Mouse (Mus musculus) stomach, embryonic 15.5 days (tissue): ENCODE data around the gene Ankrd35. TPM values are rescaled to one million over a fixed set of nuclear protein-coding genes. Genes with fewer than 3 reads are reported as not detected.

Experiments
- ATAC-seq: fragments of 200-750 bp; cut with Nextera tagmentation; 2 replicates; pipeline ENCODE4 v1.8.0; 2017; ENCODE audit warnings: low read depth, moderate number of reproducible peaks, moderate TSS enrichment; ENCODE audit not compliant: insufficient read depth, low FRiP score
- H3K27ac ChIP-seq: fragments of 300-500 bp; sonication (generic); 2 replicates; pipeline ENCODE4 v1.5.1; 2015; ENCODE audit warnings: mild to moderate bottlenecking, inconsistent platforms
- H3K27me3 ChIP-seq: fragments of 300-500 bp; sonication (generic); replicated peaks from 2 replicates; pipeline ENCODE4 v1.6.1; 2015; ENCODE audit warnings: inconsistent platforms
- H3K36me3 ChIP-seq: fragments of 300-500 bp; sonication (generic); 2 replicates; pipeline ENCODE4 v1.6.1; 2015; ENCODE audit warnings: inconsistent platforms
- H3K4me1 ChIP-seq: fragments of 300-500 bp; sonication (generic); 2 replicates; pipeline ENCODE4 v1.6.1; 2015; ENCODE audit warnings: inconsistent platforms
- H3K4me2 ChIP-seq: fragments of 300-500 bp; sonication (generic); 2 replicates; pipeline ENCODE4 v1.6.1; 2015; ENCODE audit warnings: mild to moderate bottlenecking, inconsistent platforms
- H3K4me3 ChIP-seq: fragments of 300-500 bp; sonication (generic); replicated peaks from 2 replicates; pipeline ENCODE4 v1.5.1; 2015; ENCODE audit warnings: inconsistent platforms
- H3K9ac ChIP-seq: fragments of 300-500 bp; sonication (generic); 2 replicates; pipeline ENCODE4 v1.6.1; 2015; ENCODE audit warnings: inconsistent platforms
- H3K9me3 ChIP-seq: fragments of 300-500 bp; sonication (generic); 2 replicates; pipeline ENCODE4 v1.6.1; 2016; ENCODE audit warnings: inconsistent platforms
- WGBS: fragments of 180-500 bp; shearing (Covaris S2); methylation state at CpG from one replicate; pipeline ENCODE4 v1.1.7; 2015; 5-methylcytosine and 5-hydroxymethylcytosine counted together
- polyA plus RNA-seq: library from polyadenylated mRNA; unstranded; fragments of >200 nt; fragmentation: Nextera tagmentation; extraction: Ambion mirVana; gene quantifications from 2 replicates; pipeline ENCODE4 v1.2.1, GENCODE M21; 2015

The Ankrd35 gene
- polyA plus RNA-seq, result 2.8 and 3.8 TPM in 2 replicates

- Histone ChIP-seq H3K4me1 (peaks cover 6% of the 10 kb centered on the region; the same call in 1 of the 2 replicates), H3K9ac (no peak within 1 kb of the TSS), H3K27me3 (no peaks in the 10 kb centered on the region), H3K27ac (no peak within 1 kb of the TSS), H3K4me3 (peak within 1 kb of the TSS; percentile 47), H3K9me3 (no peaks in the 10 kb centered on the region), H3K4me2 (peak within 1 kb of the TSS; percentile 92), H3K36me3 (no peaks in the 10 kb centered on the region)
- ATAC-seq, result peak; percentile 93
- WGBS, result 4% methylated on average over 35 of the region's 35 CpGs
Measured at GRCm38 (mm10) chr3:96669727-96670468, at the start of gene Ankrd35. Ankrd35 (plus strand) TSS chr3:96670131.

DNA sequence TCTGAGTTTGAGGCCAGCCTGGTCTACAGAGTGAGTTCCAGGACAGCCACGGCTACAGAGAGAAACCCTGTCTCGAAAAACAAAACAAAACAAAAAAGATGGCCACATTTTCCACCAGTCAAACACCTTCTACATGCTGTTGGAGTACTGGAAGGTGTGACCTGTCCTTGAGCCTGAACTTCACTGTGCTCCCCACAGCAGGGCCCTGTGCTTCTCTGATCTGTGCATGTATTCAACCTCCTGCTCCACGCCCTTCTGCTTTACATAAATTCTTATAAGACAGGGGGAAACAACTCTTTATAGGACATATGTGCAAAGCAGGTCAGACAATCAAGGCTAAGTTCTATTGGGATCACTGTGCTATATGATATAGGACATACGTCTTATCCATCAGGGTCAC lies 46.7 kb upstream of the Ankrd35 start:
- H3K36me3 ChIP-seq, result peaks cover 32% of the 10 kb centered on the region
- no peak for ATAC-seq
- 87% methylated on average over 4 of the region's 4 CpGs for WGBS
- H3K4me2 ChIP-seq, result no peak overlapping the region
- no peaks in the 10 kb centered on the region for H3K4me1 ChIP-seq
- no peaks in the 10 kb centered on the region for H3K27me3 ChIP-seq
- H3K27ac ChIP-seq, result no peak overlapping the region
- no peak overlapping the region for H3K9ac ChIP-seq
- H3K4me3 ChIP-seq, result no peak overlapping the region
- no peaks in the 10 kb centered on the region for H3K9me3 ChIP-seq

DNA sequence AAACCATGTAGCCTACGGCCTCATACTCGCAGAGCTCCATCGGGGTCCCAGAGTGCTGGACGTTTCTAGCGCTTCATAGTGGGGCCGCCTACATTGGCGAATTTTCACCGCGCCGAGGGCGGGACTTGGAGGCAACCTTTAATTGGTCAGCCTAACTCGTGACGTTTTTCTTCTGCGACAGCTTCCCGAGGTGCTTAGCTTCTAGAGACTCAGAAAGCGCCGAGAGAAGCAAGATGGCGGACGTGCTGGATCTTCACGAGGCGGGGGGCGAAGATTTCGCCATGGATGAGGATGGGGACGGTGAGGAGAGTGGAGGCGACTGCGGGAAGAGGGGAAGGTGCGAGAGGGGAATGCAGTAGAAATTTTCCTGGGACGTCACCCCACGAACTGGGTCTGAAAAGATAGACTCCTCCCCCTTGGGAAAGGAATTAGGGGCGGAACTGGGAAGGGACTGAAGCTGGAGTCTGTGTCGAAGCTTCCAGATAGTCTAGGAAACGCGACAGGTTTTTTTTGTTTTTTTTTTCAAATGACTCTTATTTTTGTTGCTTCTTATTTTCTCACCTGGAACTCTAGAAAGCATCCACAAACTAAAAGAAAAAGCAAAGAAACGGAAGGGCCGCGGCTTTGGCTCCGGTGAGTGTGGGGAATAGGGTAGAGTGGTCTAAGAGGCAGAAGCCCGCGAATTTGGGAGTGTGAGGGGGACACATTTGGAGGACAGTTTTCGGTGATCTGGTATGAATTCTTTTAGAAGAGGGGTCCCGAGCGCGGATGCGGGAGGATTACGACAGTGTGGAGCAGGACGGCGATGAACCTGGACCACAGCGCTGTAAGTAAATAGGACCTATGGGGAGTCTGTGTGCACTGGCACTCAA lies 40.0 kb upstream of the Ankrd35 start, which contains the start of gene Rbm8a:
Gene Rbm8a, plus strand, starts transcription at position 205 of the 872 bp plus-strand sequence.
- Histone ChIP-seq H3K9me3 (no peaks in the 10 kb centered on the region), H3K4me3 (peak within 1 kb of the TSS; percentile 65), H3K4me2 (peak within 1 kb of the TSS; percentile 82), H3K27me3 (no peaks in the 10 kb centered on the region), H3K9ac (peak within 1 kb of the TSS; percentile 69), H3K36me3 (peaks cover 13% of the 10 kb centered on the region; the same call in 1 of the 2 replicates), H3K27ac (peak within 1 kb of the TSS; percentile 81), H3K4me1 (peaks cover 10% of the 10 kb centered on the region)
- ATAC-seq, result peak; percentile 94
- WGBS, result under 1% methylated on average over 48 of the region's 48 CpGs

- no peak overlapping the region for H3K4me2 ChIP-seq
- H3K36me3 ChIP-seq, result peaks cover 9% of the 10 kb centered on the region; the same call in 1 of the 2 replicates
- H3K4me3 ChIP-seq, result no peak overlapping the region
- no peaks in the 10 kb centered on the region for H3K27me3 ChIP-seq
- no peak overlapping the region for H3K27ac ChIP-seq
- no peak for ATAC-seq
- no peak overlapping the region for H3K9ac ChIP-seq
- H3K9me3 ChIP-seq, result no peaks in the 10 kb centered on the region
- H3K4me1 ChIP-seq, result peaks cover 16% of the 10 kb centered on the region
Measured at GRCm38 (mm10) chr3:96632058-96632457, 37.9 kb upstream of the Ankrd35 start.

DNA sequence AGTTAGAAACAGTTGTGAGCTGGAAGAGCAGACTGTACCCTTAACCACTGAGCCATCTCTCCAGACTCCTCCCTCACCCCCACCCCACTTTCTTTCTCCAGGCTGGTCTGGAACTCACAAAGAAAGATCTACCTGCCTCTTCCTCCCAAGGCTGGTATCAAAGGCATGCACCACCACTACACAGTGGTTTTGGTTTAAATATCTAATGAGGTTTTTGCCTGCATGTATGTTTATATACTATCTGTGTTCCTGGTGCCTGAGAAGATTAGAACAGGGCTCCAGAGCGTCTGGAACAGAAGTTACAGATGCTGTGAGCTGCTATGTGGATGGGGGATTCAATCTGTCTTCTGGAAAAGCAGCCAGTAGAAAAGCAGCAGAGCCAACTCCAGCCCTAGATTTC lies 35.9 kb upstream of the Ankrd35 start:
- Histone ChIP-seq H3K4me1 (peaks cover 16% of the 10 kb centered on the region), H3K4me3 (no peak overlapping the region), H3K4me2 (no peak overlapping the region), H3K27me3 (no peaks in the 10 kb centered on the region), H3K36me3 (peaks cover 24% of the 10 kb centered on the region; the same call in 1 of the 2 replicates), H3K9ac (no peak overlapping the region), H3K9me3 (no peaks in the 10 kb centered on the region), H3K27ac (no peak overlapping the region)
- 73% methylated on average over 1 of the region's 1 CpGs for WGBS
- no peak for ATAC-seq

DNA sequence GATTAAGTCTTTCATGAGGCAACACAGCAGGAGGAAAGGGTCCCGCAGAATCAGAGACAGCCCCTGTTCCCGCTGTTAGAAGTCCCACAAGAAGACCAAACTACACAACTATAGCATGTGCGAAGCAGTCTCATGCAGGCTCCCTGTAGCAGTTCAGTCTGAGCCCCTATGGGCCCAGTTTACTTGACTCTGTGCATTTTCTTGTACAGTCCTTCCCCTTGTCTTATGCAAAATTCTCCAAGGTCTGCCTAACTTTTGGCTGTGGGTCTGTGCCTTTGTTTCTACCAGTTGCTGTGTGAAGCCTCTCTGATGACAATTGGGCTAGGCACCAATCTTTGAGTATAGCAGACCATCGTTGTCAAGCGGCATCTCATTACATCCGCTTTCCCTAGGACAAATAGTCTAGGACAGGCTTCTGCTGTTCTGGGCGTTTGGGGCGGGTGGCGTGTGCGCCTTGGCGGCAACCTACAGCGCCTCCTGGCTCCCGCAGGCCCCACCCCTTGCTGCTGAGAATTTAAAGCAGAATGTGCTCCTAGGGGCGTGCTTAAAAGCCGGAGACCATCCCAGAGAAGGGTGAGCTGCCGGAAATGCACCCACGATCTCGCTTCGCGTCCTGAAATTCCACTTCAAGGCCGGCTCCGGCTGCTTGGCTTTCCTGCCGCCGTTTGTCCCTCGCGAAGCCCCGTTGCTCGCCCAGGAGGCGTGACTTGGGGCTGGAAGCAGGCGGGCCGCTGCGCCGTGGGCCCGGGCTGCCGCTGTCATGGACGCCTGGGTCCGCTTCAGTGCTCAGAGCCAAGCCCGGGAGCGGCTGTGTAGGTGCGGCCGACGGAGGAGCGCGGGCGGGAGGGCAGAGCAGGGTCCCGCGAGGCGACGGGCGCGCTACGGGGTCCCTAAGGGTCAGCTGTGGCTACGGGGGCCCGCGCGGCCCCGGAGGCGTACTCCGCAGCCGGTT lies 34.7 kb upstream of the Ankrd35 start, which contains the start of the genes Pex11b and Gm42957:
Gene Pex11b, plus strand, starts transcription at position 449 of the 952 bp plus-strand sequence.
Gene Gm42957, plus strand, starts transcription at position 547 of the 952 bp plus-strand sequence.
- WGBS, result 2% methylated on average over 60 of the region's 60 CpGs
- Histone ChIP-seq H3K4me1 (peaks cover 16% of the 10 kb centered on the region), H3K27me3 (no peaks in the 10 kb centered on the region), H3K4me2 (peak within 1 kb of the TSS; percentile 70), H3K27ac (peak within 1 kb of the TSS; percentile 89), H3K9me3 (no peaks in the 10 kb centered on the region), H3K36me3 (peaks cover 31% of the 10 kb centered on the region; the same call in 1 of the 2 replicates), H3K4me3 (peak within 1 kb of the TSS; percentile 79), H3K9ac (peak within 1 kb of the TSS; percentile 85)
- ATAC-seq, result peak; percentile 88

DNA sequence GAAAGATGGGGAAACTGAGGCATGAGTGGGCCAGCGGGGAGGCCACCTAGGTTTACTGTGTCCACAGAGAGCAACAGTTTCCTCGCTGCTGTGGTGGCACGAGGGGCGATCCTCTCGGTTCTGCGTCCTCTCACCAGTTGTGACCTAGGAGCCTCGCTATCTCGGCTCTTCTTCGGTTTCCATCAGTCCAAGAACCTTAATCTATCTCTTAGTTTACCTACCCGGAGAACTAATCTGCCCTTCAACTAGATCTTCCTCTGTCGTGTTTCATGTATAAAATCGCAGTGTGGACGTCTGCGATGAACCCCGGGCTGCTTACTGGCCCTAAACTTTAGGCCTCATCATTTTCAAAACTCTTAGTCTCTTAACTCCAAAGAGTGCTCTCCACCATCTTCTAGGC lies 34.0 kb upstream of the Ankrd35 start:
- 7% methylated on average over 15 of the region's 15 CpGs for WGBS
- H3K36me3 ChIP-seq, result peaks cover 31% of the 10 kb centered on the region; the same call in 1 of the 2 replicates

DNA sequence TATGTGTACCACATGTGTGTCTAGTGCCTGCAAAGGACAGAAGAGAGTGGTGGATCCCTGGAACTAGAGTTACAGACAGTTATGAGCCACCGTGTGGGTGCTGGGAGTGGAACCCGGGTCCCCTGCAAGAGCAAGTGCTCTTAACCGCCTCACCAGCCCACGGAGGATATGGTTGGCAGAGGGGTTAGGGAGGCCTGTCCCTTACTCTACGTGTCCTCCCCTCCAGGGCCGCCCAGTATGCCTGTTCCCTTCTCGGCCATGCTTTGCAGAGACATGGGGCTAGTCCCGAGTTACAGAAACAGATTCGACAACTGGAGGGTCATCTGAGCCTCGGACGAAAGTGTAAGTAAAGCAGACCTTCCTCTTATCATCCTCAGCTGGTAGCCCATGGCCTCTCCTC lies 33.5 kb upstream of the Ankrd35 start:
- H3K36me3 ChIP-seq, result peaks cover 31% of the 10 kb centered on the region; the same call in 1 of the 2 replicates
- H3K9me3 ChIP-seq, result no peaks in the 10 kb centered on the region
- peak overlapping the region; percentile 85; the same call in 1 of the 2 replicates for H3K9ac ChIP-seq
- no peak overlapping the region for H3K27ac ChIP-seq
- WGBS, result 73% methylated on average over 11 of the region's 11 CpGs
- no peaks in the 10 kb centered on the region for H3K27me3 ChIP-seq
- peaks cover 12% of the 10 kb centered on the region for H3K4me1 ChIP-seq
- peak overlapping the region; percentile 70 for H3K4me2 ChIP-seq
- peak overlapping the region; percentile 79 for H3K4me3 ChIP-seq
- no peak for ATAC-seq

More for the DNA sequence above, 34.0 kb upstream of the Ankrd35 start:
- Histone ChIP-seq H3K27ac (peak overlapping the region; percentile 89), H3K27me3 (no peaks in the 10 kb centered on the region), H3K9me3 (no peaks in the 10 kb centered on the region), H3K4me3 (peak overlapping the region; percentile 79), H3K9ac (peak overlapping the region; percentile 85), H3K4me1 (peaks cover 12% of the 10 kb centered on the region), H3K4me2 (peak overlapping the region; percentile 70)
- ATAC-seq, result no peak; the same call in 1 of the 2 replicates

DNA sequence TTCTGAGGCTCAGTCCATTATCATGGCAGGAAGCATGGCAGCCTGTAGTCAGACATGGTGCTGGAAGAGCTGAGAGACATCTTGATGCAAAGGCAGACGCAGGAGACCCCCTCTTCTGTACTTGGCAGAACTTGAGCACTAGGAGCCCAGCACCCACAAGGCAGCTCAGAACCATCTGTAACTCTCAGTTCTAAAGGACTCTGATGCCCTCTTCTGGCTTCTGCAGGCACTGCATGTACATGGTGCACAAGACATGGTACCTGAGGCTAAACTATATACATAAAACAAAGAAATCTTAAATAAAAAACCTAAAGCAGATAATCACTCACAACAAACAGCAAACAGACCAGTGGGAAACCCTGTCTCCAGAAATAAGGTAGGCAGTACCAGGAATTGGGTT lies 30.7 kb upstream of the Ankrd35 start:
- peaks cover 23% of the 10 kb centered on the region; the same call in 1 of the 2 replicates for H3K36me3 ChIP-seq
- WGBS, result 71% methylated on average over 1 of the region's 1 CpGs

GRCm38 (mm10) chr3:96645018-96645649 lies 24.8 kb upstream of the Ankrd35 start, which contains the start of gene Itga10:
Itga10 (plus strand) TSS chr3:96645584.
- Histone ChIP-seq H3K9ac (no peak within 1 kb of the TSS), H3K4me1 (no peaks in the 10 kb centered on the region), H3K36me3 (peaks cover under 1% of the 10 kb centered on the region; the same call in 1 of the 2 replicates), H3K27me3 (no peaks in the 10 kb centered on the region), H3K4me2 (no peak within 1 kb of the TSS), H3K9me3 (no peaks in the 10 kb centered on the region), H3K27ac (no peak within 1 kb of the TSS), H3K4me3 (no peak within 1 kb of the TSS)
- WGBS, result 54% methylated on average over 7 of the region's 7 CpGs
- 0 out of 2 replicates have a peak, but pooled peaks have one; percentile 18 for ATAC-seq

More for the DNA sequence above, 30.7 kb upstream of the Ankrd35 start:
- Histone ChIP-seq H3K27ac (no peak overlapping the region), H3K9me3 (no peaks in the 10 kb centered on the region), H3K4me1 (peaks cover 9% of the 10 kb centered on the region), H3K4me3 (no peak overlapping the region), H3K9ac (no peak overlapping the region), H3K27me3 (no peaks in the 10 kb centered on the region), H3K4me2 (no peak overlapping the region)
- ATAC-seq, result no peak
